Mouse (Mus musculus) retina, embryonic 14.5 days (tissue): ENCODE measurements around the gene Naif1.
A peak's percentile ranks its signal among the peaks of the same experiment; 100 is the strongest.
"Not testable (repeated sequence)": the region's sequence is repeated elsewhere in the genome, so short reads cannot be mapped to it uniquely, and the experiment has no call there.

Experiments used
- DNase-seq: peaks from one replicate; pipeline ENCODE4 v3.0.0-alpha.2; 2015; ENCODE audit warnings: low spot score

Gene Naif1

GRCm38 (mm10) chr2:32458300-32458699, 8.0 kb downstream of the Naif1 start:
- no peak for DNase-seq

DNA sequence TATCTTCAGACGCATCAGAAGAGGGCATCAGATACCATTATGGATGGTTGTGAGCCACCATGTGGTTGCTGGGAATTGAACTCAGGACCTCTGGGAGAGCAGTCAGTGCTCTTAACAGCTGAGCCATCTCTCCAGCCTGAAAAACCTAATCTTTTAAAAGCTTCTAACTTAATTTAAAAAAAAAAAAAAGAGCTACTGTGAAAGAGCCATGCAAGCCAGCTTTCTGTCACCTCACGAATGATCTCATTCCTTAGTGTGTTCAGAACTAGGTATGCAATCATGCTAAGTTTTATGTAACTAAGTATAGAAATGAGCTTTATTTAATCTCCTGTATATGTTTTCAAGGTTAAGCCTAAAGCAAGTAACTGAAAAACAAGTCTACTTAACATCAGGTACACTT, 9.4 kb downstream of the Naif1 start:
- DNase-seq: no peak

DNA sequence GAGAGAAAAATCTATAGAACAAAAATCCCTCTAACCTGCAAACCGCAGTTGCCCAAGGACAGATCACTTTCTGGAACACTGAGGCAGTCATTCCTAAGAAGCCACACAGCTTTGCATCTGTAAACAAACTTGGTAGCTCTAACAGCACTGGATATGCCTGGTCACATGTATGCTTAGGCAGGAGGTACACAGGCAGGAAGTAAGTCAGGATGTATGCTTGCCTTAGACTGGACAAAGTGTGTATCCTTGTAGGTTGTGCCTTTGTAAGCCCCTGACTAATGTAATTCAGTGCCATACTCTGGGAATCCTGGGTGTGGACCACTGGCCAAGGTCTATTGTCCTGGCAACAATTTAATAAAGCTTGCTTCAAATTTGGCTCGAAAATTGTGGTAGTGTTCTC, 13.5 kb downstream of the Naif1 start:
- no peak for DNase-seq

- no peak for DNase-seq
Observed at GRCm38 (mm10) chr2:32464212-32464891, 14.1 kb downstream of the Naif1 start.

DNA sequence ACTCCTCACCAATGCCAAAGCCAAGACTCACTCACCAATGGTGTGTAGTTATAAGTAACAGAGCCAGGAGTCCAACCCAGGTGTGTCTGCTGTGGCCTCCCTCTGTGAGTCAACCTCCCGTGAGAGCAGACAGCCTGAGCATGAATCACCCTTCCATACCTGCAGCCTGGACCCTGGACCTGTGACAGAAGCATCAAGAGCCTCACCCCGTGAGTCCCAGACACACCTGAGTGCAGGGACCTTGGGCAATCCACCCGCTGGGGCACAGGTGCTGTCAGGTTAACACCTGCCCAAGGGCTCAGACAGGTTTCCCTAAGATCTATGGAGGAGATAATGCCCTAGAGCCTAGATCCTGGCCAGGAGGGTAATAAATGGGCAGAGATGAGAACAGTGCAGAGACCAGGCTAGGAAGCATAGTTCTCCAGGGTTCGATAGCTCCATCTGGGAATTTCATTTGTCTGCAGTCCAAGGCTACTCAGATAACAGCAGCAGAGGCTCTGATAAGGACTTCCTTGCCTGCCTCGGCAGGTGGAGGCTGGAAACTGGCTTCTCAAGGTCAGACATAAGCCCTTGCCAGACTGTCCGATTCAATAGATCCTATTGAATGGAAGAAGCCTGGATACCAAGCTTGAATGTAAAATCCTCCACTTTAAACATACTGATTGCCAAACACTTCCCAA, 20.9 kb downstream of the Naif1 start:
- DNase-seq: no peak

- DNase-seq: no peak
Observed at GRCm38 (mm10) chr2:32471681-32472061, 21.4 kb downstream of the Naif1 start.

GRCm38 (mm10) chr2:32475361-32475760, 25.1 kb downstream of the Naif1 start:
- not testable (repeated sequence) for DNase-seq

DNA sequence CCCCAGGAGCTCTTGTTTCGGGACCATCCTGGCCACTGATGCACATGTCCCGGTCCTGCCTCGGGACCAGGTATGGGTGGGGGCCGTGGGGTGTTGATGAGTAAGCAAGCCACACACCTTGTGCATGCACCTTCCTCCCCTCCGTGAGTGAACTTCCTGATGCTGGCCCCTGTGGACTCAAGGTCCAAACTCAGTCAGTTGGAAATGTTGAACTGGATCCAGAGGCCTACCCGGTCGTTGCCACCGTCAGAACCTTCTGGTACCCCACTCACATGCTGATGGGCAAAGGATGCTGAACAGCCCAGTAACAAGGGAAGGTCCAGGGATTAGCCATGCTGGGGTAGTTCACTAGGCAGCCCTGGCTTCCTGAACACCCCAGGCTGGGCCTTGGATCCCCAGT, 32.1 kb downstream of the Naif1 start:
- no peak for DNase-seq

DNA sequence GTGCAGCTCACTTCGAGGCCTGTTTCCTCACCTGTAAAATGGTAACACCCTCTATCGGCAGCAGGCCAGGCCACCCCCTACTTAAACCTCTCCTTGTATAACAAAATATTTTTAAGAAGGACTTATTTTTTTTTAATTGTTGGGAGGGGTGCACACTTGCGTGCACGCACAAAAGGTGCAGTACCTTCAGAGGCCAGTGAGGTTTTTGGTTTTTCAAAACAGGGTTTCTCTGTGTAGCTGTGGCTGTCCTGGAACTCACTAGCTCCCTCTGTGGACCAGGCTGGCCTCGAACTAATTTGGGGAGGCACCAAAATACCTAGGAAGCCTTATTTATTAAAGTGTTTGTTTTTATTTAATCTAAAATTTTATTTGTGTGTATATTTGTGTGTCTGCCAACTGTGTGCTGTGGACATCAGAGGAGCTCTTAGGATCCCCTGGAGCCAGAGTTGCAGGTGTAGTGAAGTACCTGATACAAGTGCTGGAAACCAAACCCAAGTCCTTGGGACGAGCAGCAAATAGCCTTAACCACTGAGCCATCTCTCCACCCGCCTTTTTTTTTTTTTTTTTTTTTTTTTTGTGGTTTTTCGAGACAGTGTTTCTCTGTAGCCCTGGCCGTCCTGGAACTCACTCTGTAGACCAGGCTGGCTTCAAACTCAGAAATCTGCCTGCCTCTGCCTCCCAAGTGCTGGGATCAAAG, 33.1 kb downstream of the Naif1 start:
- DNase-seq: peak; percentile 13

DNA sequence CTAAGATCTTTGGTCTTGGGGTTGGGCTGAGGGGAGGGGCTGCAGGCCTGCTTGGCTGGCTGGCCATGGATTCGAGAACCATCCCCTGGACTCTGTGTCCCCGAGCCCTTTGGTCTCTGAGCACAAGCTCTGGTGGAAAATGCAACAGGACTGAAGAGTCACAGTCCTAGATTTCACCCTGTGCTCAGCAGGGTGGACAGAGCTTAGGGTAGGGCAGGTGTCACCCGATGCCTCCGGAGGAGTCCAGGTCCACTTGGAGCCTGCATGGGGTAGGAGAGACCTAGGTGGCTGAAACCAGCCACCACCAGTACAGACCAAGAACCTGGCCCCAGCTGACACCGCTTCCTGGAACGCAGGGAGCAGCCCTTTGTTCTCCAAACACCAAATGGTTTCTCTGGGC, 34.7 kb downstream of the Naif1 start:
- no peak for DNase-seq

DNA sequence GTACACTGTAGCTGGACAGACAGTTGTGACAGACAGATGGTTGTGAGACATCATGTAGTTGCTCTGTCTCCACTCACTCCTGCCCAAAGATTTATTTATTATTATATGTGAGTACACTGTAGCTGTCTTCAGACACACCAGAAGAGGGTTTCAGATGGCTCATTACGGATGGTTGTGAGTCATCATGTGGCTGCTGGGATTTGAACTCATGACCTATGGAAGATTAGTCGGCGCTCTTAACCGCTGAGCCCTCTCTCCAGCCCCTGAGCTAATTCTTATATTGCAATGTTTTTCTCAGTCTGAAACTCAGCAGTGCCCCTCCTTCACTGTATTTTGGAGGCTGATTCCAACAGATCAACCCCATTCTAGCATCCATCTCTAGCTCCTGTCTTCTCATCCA, 35.5 kb downstream of the Naif1 start:
- DNase-seq: no peak

DNA sequence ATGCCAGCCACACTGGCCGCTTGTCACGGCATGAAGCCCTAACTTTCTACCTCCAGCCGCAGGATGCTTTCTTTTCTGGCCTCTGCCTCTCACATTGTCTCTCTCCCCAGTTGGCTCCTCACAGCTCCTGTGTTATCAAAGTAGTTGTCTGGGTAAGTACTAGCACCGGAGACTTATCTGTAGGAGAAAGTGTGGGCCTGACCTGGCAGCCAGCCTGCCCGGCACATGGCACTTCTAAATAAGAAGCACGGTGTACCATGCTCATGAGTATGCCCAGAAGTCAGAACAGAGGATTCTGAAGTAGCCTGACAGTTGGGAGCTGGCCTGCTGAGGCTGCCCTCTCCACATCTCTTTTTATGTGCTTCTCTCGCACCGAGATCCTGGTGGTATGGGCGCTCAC, 35.9 kb downstream of the Naif1 start:
- DNase-seq: no peak

GRCm38 (mm10) chr2:32487124-32487623, 36.9 kb downstream of the Naif1 start:
- peak; percentile 92 for DNase-seq

GRCm38 (mm10) chr2:32488679-32489078, 38.4 kb downstream of the Naif1 start:
- DNase-seq: peak; percentile 96

GRCm38 (mm10) chr2:32490730-32491129, 40.5 kb downstream of the Naif1 start:
- not testable (repeated sequence) for DNase-seq

DNA sequence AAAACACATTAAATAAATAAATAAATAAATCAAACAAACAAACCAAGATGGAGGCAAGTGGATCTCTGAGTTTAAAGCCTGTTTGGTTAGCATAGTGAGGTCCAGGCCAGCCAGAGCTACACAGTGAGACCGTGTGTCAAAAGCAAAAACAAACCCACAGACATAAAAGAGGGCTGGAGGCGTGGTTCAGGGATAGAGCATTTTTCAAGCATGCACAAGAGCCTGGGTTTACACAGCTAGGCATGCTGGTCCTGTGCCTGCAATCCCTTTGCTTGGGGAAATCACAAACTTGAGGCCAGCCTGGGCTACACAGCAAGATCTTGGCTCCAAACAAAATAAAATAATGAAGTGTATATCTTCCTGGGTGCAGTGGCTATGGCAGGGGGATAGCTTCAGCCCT, 42.4 kb downstream of the Naif1 start:
- DNase-seq: no peak

DNA sequence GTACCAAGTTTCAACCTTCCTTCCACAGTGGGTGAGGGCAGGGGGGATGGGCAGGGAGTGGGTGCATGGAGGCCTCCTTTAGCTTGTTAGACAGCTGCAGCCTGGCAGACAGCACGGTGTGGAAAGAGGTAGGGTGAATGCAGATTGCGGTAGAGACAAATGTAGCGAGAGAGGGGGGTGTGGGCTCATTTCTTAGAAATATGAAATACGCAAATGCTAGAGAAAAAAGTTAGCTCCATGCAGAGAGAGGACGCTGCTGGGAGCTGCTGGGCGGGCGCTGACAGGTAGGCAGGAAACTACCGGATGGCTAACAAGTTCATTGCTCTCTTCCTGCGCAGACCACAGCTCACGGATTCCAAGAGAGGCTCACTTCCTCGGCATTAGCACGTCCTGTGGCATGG, 43.0 kb downstream of the Naif1 start:
- DNase-seq: no peak

DNA sequence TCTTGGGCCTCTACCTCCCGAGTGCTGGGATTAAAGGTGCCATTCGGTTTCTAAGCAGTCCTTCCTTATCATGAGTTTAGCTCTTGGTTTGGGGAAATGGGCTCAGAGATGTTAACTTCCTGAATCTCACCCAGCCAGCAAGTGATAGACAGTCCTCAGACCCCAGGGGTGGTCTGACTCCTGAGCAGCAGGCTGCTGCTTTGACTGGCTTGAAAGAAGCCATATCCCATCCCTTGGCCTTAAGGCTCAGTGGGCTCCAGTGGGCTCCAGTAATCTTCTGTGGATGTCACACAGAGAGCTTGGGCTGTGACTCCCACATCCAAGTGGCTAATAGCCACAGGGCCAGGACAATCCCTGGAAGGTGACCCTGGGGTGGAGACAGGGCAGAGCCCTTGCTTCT, 44.3 kb downstream of the Naif1 start:
- no peak for DNase-seq

DNA sequence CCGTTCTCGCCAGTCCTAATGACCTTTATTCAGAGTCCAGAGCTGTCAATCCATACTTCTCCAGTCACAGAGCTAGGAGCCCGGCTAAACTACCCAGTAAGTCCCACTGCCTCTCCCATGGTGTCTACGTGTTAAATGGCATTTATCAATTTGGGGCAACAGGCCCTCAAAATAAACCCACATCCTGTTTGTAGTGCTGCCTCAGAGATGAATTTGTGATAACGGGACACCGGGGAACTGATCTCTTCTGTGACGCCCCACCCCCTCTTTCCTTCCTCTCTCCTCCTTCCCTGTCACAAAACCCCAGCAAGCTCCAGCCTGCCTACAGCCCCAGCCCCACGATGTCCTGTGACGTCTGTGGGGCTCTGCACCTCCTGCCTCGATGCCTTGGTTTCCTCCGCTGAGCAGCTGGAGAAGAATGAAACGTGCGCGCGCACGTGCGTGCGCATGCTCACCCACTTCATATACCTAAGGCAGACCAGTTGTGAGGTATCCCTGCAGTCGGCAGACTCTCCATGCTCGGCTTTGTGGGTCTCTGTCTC, 45.0 kb downstream of the Naif1 start:
- DNase-seq: no peak

DNA sequence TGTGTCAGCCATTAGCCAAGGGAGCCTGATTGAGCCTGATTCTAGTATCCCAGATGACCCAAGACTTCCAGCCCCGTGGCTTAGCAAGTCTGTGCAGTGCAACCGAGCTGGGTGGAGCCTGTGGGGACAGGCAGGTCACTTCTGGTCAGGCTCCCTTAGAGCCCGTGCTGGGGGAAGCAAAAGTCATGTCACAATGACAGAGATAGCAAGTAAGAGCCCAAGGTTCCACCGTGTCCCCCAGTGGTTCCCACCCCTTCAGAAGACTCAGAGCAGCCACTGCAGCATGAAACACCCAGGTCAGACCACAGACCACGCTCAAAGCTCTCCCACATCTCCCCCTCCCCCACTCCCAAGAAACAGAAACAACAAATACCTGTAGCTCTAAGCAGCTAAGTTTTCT, 45.9 kb downstream of the Naif1 start:
- DNase-seq: no peak

DNA sequence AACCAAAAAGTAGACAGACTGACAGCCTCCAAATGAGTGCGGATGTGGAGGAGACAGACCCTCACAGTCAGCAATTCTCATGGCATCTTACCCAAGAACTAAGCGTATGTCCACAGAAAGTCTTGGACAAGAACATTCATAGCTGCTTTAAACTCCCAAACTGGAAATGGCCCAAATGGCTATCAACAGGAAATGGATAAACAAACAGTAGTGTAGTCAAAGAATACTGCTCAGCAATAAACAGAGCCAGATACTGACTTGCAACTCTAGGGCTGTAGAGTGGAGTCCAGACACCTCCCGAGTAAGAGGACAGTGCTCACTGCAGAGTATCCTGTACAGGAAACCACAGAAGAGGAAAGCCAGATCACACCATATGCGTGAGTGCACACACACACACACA, 49.1 kb downstream of the Naif1 start:
- no peak for DNase-seq

DNA sequence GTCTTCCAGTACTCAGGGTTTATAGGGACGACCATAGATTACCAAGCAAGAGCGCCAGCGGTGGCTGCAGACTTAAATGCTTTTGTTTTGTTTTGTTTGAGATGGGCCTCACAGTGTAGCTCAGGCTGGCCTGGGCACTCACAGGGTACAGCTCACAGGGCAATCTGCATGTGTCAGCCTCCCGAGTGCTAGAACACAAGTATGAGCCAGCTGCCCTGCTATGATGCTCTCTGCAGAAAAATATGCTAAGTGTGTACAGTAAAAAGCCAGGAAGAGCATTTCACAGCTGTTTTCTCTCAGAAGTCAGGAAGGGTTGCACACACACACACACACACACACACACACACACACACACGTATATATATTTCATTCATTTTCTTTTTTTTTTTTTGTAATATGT, 50.2 kb downstream of the Naif1 start:
- no peak for DNase-seq

- no peak for DNase-seq
Observed at GRCm38 (mm10) chr2:32501754-32502324, 51.6 kb downstream of the Naif1 start.
